Mouse (Mus musculus) forebrain, embryonic 10.5 days (tissue): ENCODE measurements at regions not wholly inside any gene's neighbourhood (a gene's known extent, or its start where the extent isn't known, plus 50 kb on each side); places are given as distances from the start of the nearest gene placed in this dataset.

ENCODE experiments used
- DNase-seq: peaks from one replicate; pipeline ENCODE4 v3.0.0-alpha.2; 2017; ENCODE audit warnings: low spot score; ENCODE audit errors: extremely low spot score
- H3K27ac ChIP-seq: fragments of 300-500 bp; sonication (generic); 2 replicates; pipeline ENCODE4 v1.5.1; 2016; ENCODE audit warnings: mild to moderate bottlenecking
- H3K27me3 ChIP-seq: fragments of 300-500 bp; sonication (generic); 2 replicates; pipeline ENCODE4 v1.6.1; 2016; ENCODE audit warnings: mild to moderate bottlenecking; ENCODE audit not compliant: poor library complexity, severe bottlenecking
- H3K36me3 ChIP-seq: fragments of 300-500 bp; sonication (generic); replicated peaks from 2 replicates; pipeline ENCODE4 v1.6.1; 2016; ENCODE audit warnings: mild to moderate bottlenecking, moderate library complexity
- H3K4me1 ChIP-seq: fragments of 300-500 bp; sonication (generic); 2 replicates; pipeline ENCODE4 v1.6.1; 2016
- H3K4me3 ChIP-seq: fragments of 300-500 bp; sonication (generic); 2 replicates; pipeline ENCODE4 v1.5.1; 2016; ENCODE audit warnings: mild to moderate bottlenecking, moderate library complexity
- H3K9me3 ChIP-seq: fragments of 300-500 bp; sonication (generic); 2 replicates; pipeline ENCODE4 v1.6.1; 2016; ENCODE audit warnings: mild to moderate bottlenecking, moderate library complexity
- WGBS: fragments of 180-500 bp; shearing (Covaris S2); methylation state at CpG from one replicate; pipeline ENCODE4 v1.1.7; 2016; 5-methylcytosine and 5-hydroxymethylcytosine counted together

- peaks cover 22% of the 10 kb centered on the region for H3K4me1 ChIP-seq
- no peak for DNase-seq
- no peak overlapping the region for H3K4me3 ChIP-seq
- no peak overlapping the region for H3K27ac ChIP-seq
- no peaks in the 10 kb centered on the region for H3K27me3 ChIP-seq
- 87% methylated on average over 8 of the region's 8 CpGs for WGBS
- H3K36me3 ChIP-seq = no peaks in the 10 kb centered on the region
- no peaks in the 10 kb centered on the region for H3K9me3 ChIP-seq
These were observed 309.2 kb downstream of the Gadd45g start for GRCm38 (mm10) chr13:52155588-52156086.

DNA sequence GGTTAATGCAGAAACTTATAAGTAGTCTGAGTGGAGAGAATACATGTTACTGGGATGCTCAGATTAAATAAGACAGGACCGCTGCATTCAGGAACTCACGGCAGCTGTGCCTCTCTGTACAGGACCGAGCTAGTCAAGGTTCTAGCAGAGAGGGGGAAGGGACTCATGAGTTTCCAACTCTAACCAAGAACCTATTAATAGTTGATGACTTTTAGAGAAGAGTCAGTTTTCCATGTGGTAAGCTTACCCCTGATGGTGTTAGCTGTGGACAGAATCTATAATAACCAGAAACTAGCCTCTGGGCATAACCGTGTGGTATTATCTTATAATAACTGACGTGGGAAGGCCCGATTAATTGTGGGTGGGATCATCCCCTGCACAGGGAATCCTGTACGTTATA lies 316.2 kb downstream of the Gadd45g start:
- H3K27me3 ChIP-seq = no peaks in the 10 kb centered on the region
- no peak overlapping the region for H3K27ac ChIP-seq
- 89% methylated on average over 7 of the region's 7 CpGs for WGBS
- no peaks in the 10 kb centered on the region for H3K36me3 ChIP-seq
- no peak overlapping the region for H3K4me3 ChIP-seq
- no peaks in the 10 kb centered on the region for H3K9me3 ChIP-seq
- H3K4me1 ChIP-seq = no peaks in the 10 kb centered on the region
- no peak for DNase-seq

DNA sequence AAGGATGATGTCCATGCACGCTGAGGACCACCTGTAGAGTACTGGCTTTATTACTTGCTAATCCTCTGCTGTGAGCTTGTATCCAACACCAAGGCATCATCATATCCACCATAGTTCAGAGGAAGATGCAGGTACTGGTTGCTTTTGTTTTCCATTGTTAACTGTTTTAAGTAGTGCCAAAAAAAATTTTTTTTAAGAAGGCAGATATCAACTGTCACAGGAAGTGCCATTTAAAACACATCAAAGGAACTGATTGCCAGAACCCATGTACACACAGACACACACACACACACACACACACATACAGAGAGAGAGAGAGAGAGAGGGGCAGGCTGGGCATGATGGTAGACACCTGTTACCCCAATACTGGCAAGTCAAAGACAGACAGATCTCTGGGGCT lies 319.1 kb downstream of the Gadd45g start:
- H3K36me3 ChIP-seq = no peaks in the 10 kb centered on the region
- no peaks in the 10 kb centered on the region for H3K27me3 ChIP-seq
- no peak overlapping the region for H3K4me3 ChIP-seq
- H3K4me1 ChIP-seq = no peaks in the 10 kb centered on the region
- 85% methylated on average over 1 of the region's 1 CpGs for WGBS
- H3K27ac ChIP-seq = no peak overlapping the region
- no peak for DNase-seq
- H3K9me3 ChIP-seq = no peaks in the 10 kb centered on the region

GRCm38 (mm10) chr13:52167968-52168367 lies 321.5 kb downstream of the Gadd45g start:
- H3K4me1 ChIP-seq = no peaks in the 10 kb centered on the region
- no peaks in the 10 kb centered on the region for H3K27me3 ChIP-seq
- no peak overlapping the region for H3K4me3 ChIP-seq
- no peak for DNase-seq
- H3K27ac ChIP-seq = no peak overlapping the region
- no peaks in the 10 kb centered on the region for H3K36me3 ChIP-seq
- H3K9me3 ChIP-seq = no peaks in the 10 kb centered on the region
- WGBS = 82% methylated on average over 5 of the region's 5 CpGs

DNA sequence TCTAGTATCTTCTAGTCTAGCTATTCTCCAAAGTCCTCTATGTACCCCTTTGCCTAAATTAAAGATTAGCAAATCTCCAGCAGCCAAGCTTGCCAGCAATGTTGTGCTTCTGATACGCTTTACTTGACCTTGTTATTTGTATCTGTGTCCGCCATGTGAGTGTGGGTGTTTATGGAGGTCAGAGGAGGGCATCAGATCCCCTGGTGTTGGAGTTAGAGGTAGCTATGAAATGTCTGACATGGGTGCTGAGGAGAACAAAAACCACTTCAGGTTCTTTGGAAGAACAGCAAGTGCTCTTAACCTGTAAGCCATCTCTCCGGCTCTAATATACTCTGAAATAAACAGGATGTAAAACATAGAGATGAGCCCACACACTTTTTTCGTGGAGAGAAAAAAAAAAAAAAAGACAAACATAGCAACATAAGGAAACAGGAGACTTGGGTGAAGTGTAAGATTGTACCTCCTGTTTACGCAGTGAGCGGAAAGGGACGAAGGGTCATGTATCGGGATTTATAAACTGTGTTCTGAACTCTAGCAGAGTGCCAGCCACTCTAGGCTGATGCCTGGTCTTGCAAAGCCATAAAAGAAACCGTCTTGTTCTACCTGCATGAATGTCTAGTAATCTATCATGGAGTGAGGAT lies 326.3 kb downstream of the Gadd45g start:
- H3K27ac ChIP-seq = no peak overlapping the region
- H3K4me3 ChIP-seq = no peak overlapping the region
- no peaks in the 10 kb centered on the region for H3K4me1 ChIP-seq
- no peaks in the 10 kb centered on the region for H3K9me3 ChIP-seq
- 92% methylated on average over 9 of the region's 9 CpGs for WGBS
- no peaks in the 10 kb centered on the region for H3K27me3 ChIP-seq
- DNase-seq = no peak
- no peaks in the 10 kb centered on the region for H3K36me3 ChIP-seq

DNA sequence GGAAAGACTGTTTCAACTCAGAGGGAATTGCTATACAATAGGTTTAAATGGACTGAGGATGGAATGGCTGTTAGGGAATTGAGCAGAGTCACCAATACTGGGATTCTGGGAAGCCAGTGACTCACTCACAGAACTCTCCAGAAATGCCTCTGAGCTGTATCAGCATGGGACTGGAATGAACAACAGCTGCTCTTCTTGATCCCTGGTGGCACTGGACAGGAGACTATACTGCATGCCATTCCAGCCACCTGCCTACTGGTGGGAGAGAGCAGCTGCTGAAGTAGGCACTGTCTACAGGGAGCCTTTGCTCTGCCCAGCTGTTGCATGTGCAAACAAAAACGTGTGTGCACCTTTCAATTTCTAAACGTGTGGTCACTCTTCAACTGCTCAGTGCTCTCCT lies 329.2 kb downstream of the Gadd45g start:
- no peak overlapping the region for H3K4me3 ChIP-seq
- H3K36me3 ChIP-seq = no peaks in the 10 kb centered on the region
- no peak overlapping the region for H3K27ac ChIP-seq
- no peaks in the 10 kb centered on the region for H3K27me3 ChIP-seq
- no peak for DNase-seq
- WGBS = 72% methylated on average over 2 of the region's 2 CpGs
- H3K4me1 ChIP-seq = no peaks in the 10 kb centered on the region
- no peaks in the 10 kb centered on the region for H3K9me3 ChIP-seq

GRCm38 (mm10) chr13:52179977-52180376 lies 333.5 kb downstream of the Gadd45g start:
- H3K9me3 ChIP-seq = no peaks in the 10 kb centered on the region
- no peak for DNase-seq
- no peak overlapping the region for H3K27ac ChIP-seq
- H3K27me3 ChIP-seq = no peaks in the 10 kb centered on the region
- no peak overlapping the region for H3K4me3 ChIP-seq
- H3K4me1 ChIP-seq = no peaks in the 10 kb centered on the region
- WGBS = 95% methylated on average over 4 of the region's 4 CpGs
- H3K36me3 ChIP-seq = no peaks in the 10 kb centered on the region

DNA sequence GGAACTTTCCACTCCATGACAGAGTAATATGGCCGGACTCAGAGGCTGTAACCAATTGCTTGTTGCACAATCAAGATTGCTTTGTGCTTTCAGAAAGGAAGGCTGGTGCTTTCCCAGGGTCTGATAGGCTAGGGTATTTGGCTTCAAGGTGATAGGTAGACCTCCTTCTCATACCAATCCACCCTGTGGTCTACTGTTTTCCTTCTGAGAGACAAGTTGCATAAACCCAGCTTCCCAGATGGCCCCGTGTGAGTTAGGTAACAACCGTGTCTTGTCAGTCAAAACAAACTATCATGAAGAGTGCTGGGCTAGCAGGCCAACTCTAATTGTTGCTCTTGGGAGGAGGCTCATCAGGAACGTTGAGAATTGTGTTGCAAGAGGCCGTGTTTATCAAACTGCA lies 337.2 kb downstream of the Gadd45g start:
- no peaks in the 10 kb centered on the region for H3K27me3 ChIP-seq
- WGBS = 85% methylated on average over 5 of the region's 5 CpGs
- no peak overlapping the region for H3K4me3 ChIP-seq

DNA sequence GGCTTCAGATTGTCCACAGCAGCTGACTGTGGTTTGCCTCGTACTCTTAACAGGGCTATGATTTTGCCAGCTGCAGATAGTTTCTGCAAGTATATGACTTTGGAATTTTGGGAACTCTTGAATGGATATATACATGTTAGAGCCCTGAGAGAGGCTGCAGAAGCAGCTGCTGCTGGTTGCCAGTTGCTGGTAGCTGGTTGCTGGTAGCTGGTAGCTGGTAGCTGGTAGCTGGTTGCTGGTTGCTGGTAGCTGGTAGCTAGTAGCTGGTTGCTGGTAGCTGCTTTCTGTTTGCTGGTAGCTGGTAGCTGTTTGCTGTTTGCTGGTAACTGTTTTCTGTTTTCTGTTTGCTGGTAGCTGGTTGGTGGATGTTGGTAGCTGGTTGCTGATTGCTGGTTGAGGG lies 339.1 kb downstream of the Gadd45g start:
- Histone ChIP-seq H3K27ac (no peak overlapping the region), H3K27me3 (no peaks in the 10 kb centered on the region), H3K4me1 (no peaks in the 10 kb centered on the region), H3K4me3 (no peak overlapping the region), H3K36me3 (no peaks in the 10 kb centered on the region), H3K9me3 (no peaks in the 10 kb centered on the region)
- no peak for DNase-seq
- WGBS = 86% methylated on average over 1 of the region's 1 CpGs

More for the DNA sequence above, 337.2 kb downstream of the Gadd45g start:
- H3K4me1 ChIP-seq = no peaks in the 10 kb centered on the region
- DNase-seq = no peak
- no peaks in the 10 kb centered on the region for H3K36me3 ChIP-seq
- no peak overlapping the region for H3K27ac ChIP-seq
- no peaks in the 10 kb centered on the region for H3K9me3 ChIP-seq

DNA sequence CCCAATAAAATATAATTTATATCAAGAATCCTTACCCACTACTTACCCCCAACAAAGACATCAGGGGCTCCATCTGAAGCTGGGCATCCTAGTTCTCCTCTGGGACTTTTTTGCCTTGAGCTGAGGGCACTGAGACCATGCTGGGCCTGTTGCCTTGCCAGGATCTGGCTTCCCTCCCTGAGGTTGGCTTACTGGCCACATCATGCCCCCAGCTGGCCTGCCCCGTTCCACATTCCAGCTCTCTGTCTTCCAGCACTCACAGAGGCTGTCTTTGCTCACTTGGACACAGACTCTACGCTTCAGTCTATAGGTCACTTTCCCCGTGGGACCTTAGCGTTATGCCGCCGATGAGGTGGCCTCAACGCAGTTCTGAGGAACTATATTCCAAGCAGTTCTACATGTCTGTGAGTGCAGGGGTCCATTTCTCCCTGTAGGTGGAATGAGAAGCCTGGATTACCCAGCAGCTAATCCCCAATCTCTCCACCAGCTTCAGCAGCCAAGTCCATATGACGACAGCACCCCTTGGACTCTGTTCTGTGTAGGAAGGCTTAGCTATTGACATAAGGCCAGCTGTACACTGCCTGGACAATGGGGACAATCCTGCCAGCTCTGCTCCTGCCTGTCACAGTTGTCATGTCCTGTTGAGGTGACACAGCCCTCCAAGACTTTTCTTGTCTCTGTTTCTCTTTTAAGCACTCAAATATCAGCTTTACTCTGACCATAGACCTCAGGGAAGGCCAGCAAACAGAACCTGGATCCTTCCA lies 341.5 kb downstream of the Gadd45g start:
- DNase-seq = no peak
- H3K4me3 ChIP-seq = no peak overlapping the region
- H3K4me1 ChIP-seq = no peaks in the 10 kb centered on the region
- H3K9me3 ChIP-seq = no peaks in the 10 kb centered on the region
- H3K27me3 ChIP-seq = 0 out of 2 replicates have a peak, but pooled peaks cover 3% of the 10 kb centered on the region
- no peaks in the 10 kb centered on the region for H3K36me3 ChIP-seq
- 90% methylated on average over 8 of the region's 8 CpGs for WGBS
- no peak overlapping the region for H3K27ac ChIP-seq

- H3K4me3 ChIP-seq = no peak overlapping the region
- peaks cover 5% of the 10 kb centered on the region for H3K4me1 ChIP-seq
- DNase-seq = no peak
- H3K27ac ChIP-seq = no peak overlapping the region
- H3K36me3 ChIP-seq = no peaks in the 10 kb centered on the region
- 85% methylated on average over 2 of the region's 2 CpGs for WGBS
- H3K9me3 ChIP-seq = no peaks in the 10 kb centered on the region
- H3K27me3 ChIP-seq = 0 out of 2 replicates have a peak, but pooled peaks cover 3% of the 10 kb centered on the region
These were observed 342.1 kb downstream of the Gadd45g start for GRCm38 (mm10) chr13:52188605-52189003.

DNA sequence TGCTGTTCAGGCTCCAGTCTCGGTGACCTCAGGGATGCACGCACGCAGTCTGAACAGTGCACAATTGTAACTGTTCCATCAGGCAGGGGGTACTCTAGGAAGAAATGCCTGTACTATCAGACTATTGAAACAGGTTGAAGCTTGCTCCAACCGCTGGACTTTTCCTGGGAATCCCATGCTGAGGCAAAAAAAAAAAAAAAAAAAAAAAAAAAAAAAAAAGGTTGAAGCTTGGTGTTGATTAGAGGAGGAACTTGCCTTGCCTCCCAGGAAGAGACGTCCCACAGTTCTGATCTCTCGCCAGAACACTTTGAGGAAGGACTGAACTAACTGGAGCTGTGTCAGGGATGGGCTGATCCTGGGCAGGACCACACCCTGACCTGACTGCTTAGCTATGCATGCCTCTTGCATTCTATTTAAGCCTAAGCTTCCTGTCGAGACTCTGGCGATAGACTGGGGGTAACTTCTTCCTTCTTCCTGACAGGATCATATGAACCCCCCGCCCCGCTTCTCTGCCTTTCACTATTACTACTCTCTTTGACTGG lies 341.6 kb downstream of the Diras2 start:
- DNase-seq = no peak
- Histone ChIP-seq H3K4me3 (no peak overlapping the region), H3K36me3 (no peaks in the 10 kb centered on the region), H3K9me3 (no peaks in the 10 kb centered on the region), H3K27ac (no peak overlapping the region), H3K27me3 (0 out of 2 replicates have a peak, but pooled peaks cover 3% of the 10 kb centered on the region), H3K4me1 (peaks cover 14% of the 10 kb centered on the region)
- WGBS = 79% methylated on average over 10 of the region's 10 CpGs

GRCm38 (mm10) chr13:52190256-52190655 lies 340.8 kb downstream of the Diras2 start:
- Histone ChIP-seq H3K9me3 (no peaks in the 10 kb centered on the region), H3K4me3 (no peak overlapping the region), H3K36me3 (no peaks in the 10 kb centered on the region), H3K4me1 (peaks cover 22% of the 10 kb centered on the region), H3K27me3 (peaks cover 3% of the 10 kb centered on the region; the same call in 1 of the 2 replicates), H3K27ac (no peak overlapping the region)
- 86% methylated on average over 9 of the region's 9 CpGs for WGBS
- no peak for DNase-seq
